Mouse (Mus musculus): ENCODE data around the gene Mrtfa.

Gene Mrtfa

GRCm38 (mm10) chr15:81101316-81101715, 89.2 kb downstream of the Mrtfa start:
- no peak for DNase-seq (ENCODE audit: low spot score)

GRCm38 (mm10) chr15:81099269-81099668, 91.3 kb downstream of the Mrtfa start:
- peak; percentile 44 for DNase-seq (ENCODE audit: low spot score)

GRCm38 (mm10) chr15:81098689-81099088, 91.9 kb downstream of the Mrtfa start:
- DNase-seq (ENCODE audit: low spot score): no peak

- DNase-seq (ENCODE audit: low spot score): no peak
These were observed 92.7 kb downstream of the Mrtfa start for GRCm38 (mm10) chr15:81097896-81098295.

- DNase-seq (ENCODE audit: low spot score): no peak
These were observed 93.1 kb downstream of the Mrtfa start for GRCm38 (mm10) chr15:81097456-81097855.

- DNase-seq (ENCODE audit: low spot score): no peak
These were observed 94.1 kb downstream of the Mrtfa start for GRCm38 (mm10) chr15:81096329-81097055.

- DNase-seq (ENCODE audit: low spot score): no peak
These were observed 97.5 kb downstream of the Mrtfa start for GRCm38 (mm10) chr15:81093032-81093431.

GRCm38 (mm10) chr15:81091718-81092117, 98.8 kb downstream of the Mrtfa start:
- no peak for DNase-seq (ENCODE audit: low spot score)

- DNase-seq (ENCODE audit: low spot score): no peak
These were observed 103.0 kb downstream of the Mrtfa start for GRCm38 (mm10) chr15:81087529-81087928.

GRCm38 (mm10) chr15:81086644-81087480, 103.7 kb downstream of the Mrtfa start:
- DNase-seq (ENCODE audit: low spot score): no peak

GRCm38 (mm10) chr15:81083826-81084225, 106.7 kb downstream of the Mrtfa start:
- DNase-seq (ENCODE audit: low spot score): no peak

GRCm38 (mm10) chr15:81083281-81083680, 107.3 kb downstream of the Mrtfa start:
- no peak for DNase-seq (ENCODE audit: low spot score)

GRCm38 (mm10) chr15:81081216-81081615, 109.3 kb downstream of the Mrtfa start:
- DNase-seq (ENCODE audit: low spot score): no peak

GRCm38 (mm10) chr15:81080405-81080804, 110.2 kb downstream of the Mrtfa start:
- DNase-seq (ENCODE audit: low spot score): no peak

GRCm38 (mm10) chr15:81079255-81079654, 111.3 kb downstream of the Mrtfa start:
- no peak for DNase-seq (ENCODE audit: low spot score)

GRCm38 (mm10) chr15:81077551-81077950, 113.0 kb downstream of the Mrtfa start:
- no peak for DNase-seq (ENCODE audit: low spot score)

- no peak for DNase-seq (ENCODE audit: low spot score)
These were observed 116.0 kb downstream of the Mrtfa start for GRCm38 (mm10) chr15:81074543-81074942.

- DNase-seq (ENCODE audit: low spot score): no peak
These were observed 116.8 kb downstream of the Mrtfa start for GRCm38 (mm10) chr15:81073751-81074150.

GRCm38 (mm10) chr15:81072748-81073147, 117.8 kb downstream of the Mrtfa start:
- no peak for DNase-seq (ENCODE audit: low spot score)

- DNase-seq (ENCODE audit: low spot score): no peak
These were observed 120.1 kb downstream of the Mrtfa start for GRCm38 (mm10) chr15:81070470-81070869.

- no peak for DNase-seq (ENCODE audit: low spot score)
These were observed 121.7 kb downstream of the Mrtfa start for GRCm38 (mm10) chr15:81068641-81069381.

GRCm38 (mm10) chr15:81067761-81068160, 122.8 kb downstream of the Mrtfa start:
- DNase-seq (ENCODE audit: low spot score): no peak

GRCm38 (mm10) chr15:81066976-81067375, 123.6 kb downstream of the Mrtfa start:
- DNase-seq (ENCODE audit: low spot score): peak; percentile 47

Data from layer of hippocampus, adult 11-12 months (tissue).